Mouse (Mus musculus) neural tube, embryonic 15.5 days (tissue): ENCODE results near the gene Upk1a. TPM values are rescaled to one million over a fixed set of nuclear protein-coding genes. Genes with fewer than 3 reads are reported as not detected.

Source experiments
- ATAC-seq: fragments of 200-750 bp; cut with Nextera tagmentation; 2 replicates; pipeline ENCODE4 v1.8.0; 2017; ENCODE audit warnings: mild to moderate bottlenecking, moderate TSS enrichment, moderate library complexity; ENCODE audit not compliant: low FRiP score
- H3K27ac ChIP-seq: fragments of 300-500 bp; sonication (generic); replicated peaks from 2 replicates; pipeline ENCODE4 v1.5.1; 2015; ENCODE audit warnings: mild to moderate bottlenecking, inconsistent platforms
- H3K27me3 ChIP-seq: fragments of 300-500 bp; sonication (generic); replicated peaks from 2 replicates; pipeline ENCODE4 v1.6.1; 2015; ENCODE audit warnings: inconsistent platforms
- H3K36me3 ChIP-seq: fragments of 300-500 bp; sonication (generic); 2 replicates; pipeline ENCODE4 v1.6.1; 2015; ENCODE audit warnings: inconsistent platforms
- H3K4me1 ChIP-seq: fragments of 300-500 bp; sonication (generic); 2 replicates; pipeline ENCODE4 v1.6.1; 2015; ENCODE audit warnings: inconsistent platforms
- H3K4me2 ChIP-seq: fragments of 300-500 bp; sonication (generic); 2 replicates; pipeline ENCODE4 v1.6.1; 2015; ENCODE audit warnings: inconsistent platforms, mild to moderate bottlenecking, moderate library complexity
- H3K4me3 ChIP-seq: fragments of 300-500 bp; sonication (generic); replicated peaks from 2 replicates; pipeline ENCODE4 v1.5.1; 2015; ENCODE audit warnings: mild to moderate bottlenecking, inconsistent platforms
- H3K9ac ChIP-seq: fragments of 300-500 bp; sonication (generic); replicated peaks from 2 replicates; pipeline ENCODE4 v1.6.1; 2015; ENCODE audit warnings: mild to moderate bottlenecking, inconsistent platforms
- H3K9me3 ChIP-seq: fragments of 300-500 bp; sonication (generic); replicated peaks from 2 replicates; pipeline ENCODE4 v1.6.1; 2016; ENCODE audit warnings: inconsistent platforms
- WGBS: fragments of 180-500 bp; shearing (Covaris S2); methylation state at CpG from one replicate; pipeline ENCODE4 v1.1.7; 2015; ENCODE audit warnings: mixed read lengths; 5-methylcytosine and 5-hydroxymethylcytosine counted together
- microRNA-seq: library from miRNA; unstranded; fragments of <30 nt; microRNA quantifications from one replicate; pipeline ENCODE4, GENCODE M21; 2017
- polyA plus RNA-seq: library from polyadenylated mRNA; unstranded; fragments of >200 nt; fragmentation: Nextera tagmentation; extraction: Ambion mirVana; gene quantifications from 2 replicates; pipeline ENCODE4 v1.2.1, GENCODE M21; 2015

Upk1a gene
- polyA plus RNA-seq, 1 experiment from 2014 or later = 0.87 TPM

GRCm38 (mm10) chr7:30553810-30554584, 58.6 kb downstream of the Upk1a start:
- Histone ChIP-seq H3K4me3 (no peak overlapping the region), H3K27me3 (peaks cover 5% of the 10 kb centered on the region; the same call in 1 of the 2 replicates), H3K4me2 (peak overlapping the region; percentile 79), H3K36me3 (peaks cover 35% of the 10 kb centered on the region), H3K9me3 (no peaks in the 10 kb centered on the region), H3K27ac (no peak overlapping the region), H3K9ac (peak overlapping the region; percentile 46; the same call in 1 of the 2 replicates), H3K4me1 (peaks cover 33% of the 10 kb centered on the region)
- no peak for ATAC-seq
- 85% methylated on average over 22 of the region's 22 CpGs for WGBS

Small RNAs within 50 kb of the gene (microRNA-seq; reads per million reads assigned to microRNA genes)
- gene Mir3569 = not detected

Other genes starting within 250 kb of the Upk1a start
- gene Tyrobp, start 199.1 kb downstream of the Upk1a start, polyA plus RNA-seq = 38.6 and 50.0 TPM in 2 replicates
- 0.95 and 4.5 TPM in 2 replicates for gene Hcst, start 193.0 kb downstream of the Upk1a start, polyA plus RNA-seq
- gene Nfkbid, start 191.1 kb downstream of the Upk1a start, polyA plus RNA-seq = 2.7 and 3.2 TPM in 2 replicates
- gene Aplp1, start 167.3 kb downstream of the Upk1a start, polyA plus RNA-seq = 577 and 709 TPM in 2 replicates
- gene Kirrel2, start 155.2 kb downstream of the Upk1a start, polyA plus RNA-seq = 0.15 and 0.36 TPM in 2 replicates
- 0.14 and 0.23 TPM in 2 replicates for gene Nphs1, start 154.5 kb downstream of the Upk1a start, polyA plus RNA-seq
- gene Prodh2, start 119.2 kb downstream of the Upk1a start, polyA plus RNA-seq = 0.42 TPM in 1 of 2 replicates, not detected in the other
- 78.7 and 91.1 TPM in 2 replicates for gene Arhgap33, start 77.8 kb downstream of the Upk1a start, polyA plus RNA-seq
- 8.6 and 11.7 TPM in 2 replicates for gene Hspb6, start 60.7 kb downstream of the Upk1a start, polyA plus RNA-seq
- gene Proser3, start 60.5 kb downstream of the Upk1a start, polyA plus RNA-seq = 7.9 and 8.6 TPM in 2 replicates
- 55.6 and 61.8 TPM in 2 replicates for gene Lin37, start 53.0 kb downstream of the Upk1a start, polyA plus RNA-seq
- gene U2af1l4, start 49.5 kb downstream of the Upk1a start, polyA plus RNA-seq = 84.2 and 95.2 TPM in 2 replicates
- 14.6 and 14.8 TPM in 2 replicates for gene Gm49396, start 49.5 kb downstream of the Upk1a start, polyA plus RNA-seq
- gene Psenen, start 49.2 kb downstream of the Upk1a start, polyA plus RNA-seq = 136 and 139 TPM in 2 replicates
- 4.1 and 4.7 TPM in 2 replicates for gene Igflr1, start 47.4 kb downstream of the Upk1a start, polyA plus RNA-seq
- 8.5 and 8.8 TPM in 2 replicates for gene Kmt2b, start 24.1 kb downstream of the Upk1a start, polyA plus RNA-seq
- gene Zbtb32, start 13.9 kb downstream of the Upk1a start, polyA plus RNA-seq = 0.37 and 0.44 TPM in 2 replicates
- 1,176 and 1,358 TPM in 2 replicates for gene Cox6b1, start 13.3 kb upstream of the Upk1a start, polyA plus RNA-seq
- not detected in 2 replicates for gene Etv2, start 23.0 kb upstream of the Upk1a start, polyA plus RNA-seq
- gene Rbm42, start 37.5 kb upstream of the Upk1a start, polyA plus RNA-seq = 125 and 129 TPM in 2 replicates
- gene Haus5, start 52.1 kb upstream of the Upk1a start, polyA plus RNA-seq = 22.5 and 29.3 TPM in 2 replicates
- gene Pmis2, start 58.8 kb upstream of the Upk1a start, polyA plus RNA-seq = not detected in 2 replicates
- 0.34 TPM in 1 of 2 replicates, not detected in the other for gene 2200002J24Rik, start 86.1 kb upstream of the Upk1a start, polyA plus RNA-seq
- 2.8 and 3.2 TPM in 2 replicates for gene Atp4a, start 99.4 kb upstream of the Upk1a start, polyA plus RNA-seq
- gene Tmem147, start 116.7 kb upstream of the Upk1a start, polyA plus RNA-seq = 284 and 304 TPM in 2 replicates
- 0.73 and 1.0 TPM in 2 replicates for gene Gapdhs, start 130.8 kb upstream of the Upk1a start, polyA plus RNA-seq
- 1.6 and 2.0 TPM in 2 replicates for gene Sbsn, start 138.6 kb upstream of the Upk1a start, polyA plus RNA-seq
- 3.7 and 6.2 TPM in 2 replicates for gene Dmkn, start 150.9 kb upstream of the Upk1a start, polyA plus RNA-seq
- 2.4 and 10.4 TPM in 2 replicates for gene Krtdap, start 175.0 kb upstream of the Upk1a start, polyA plus RNA-seq
- 0.15 and 1.1 TPM in 2 replicates for gene Ffar2, start 210.9 kb upstream of the Upk1a start, polyA plus RNA-seq
- 0.14 TPM in 1 of 2 replicates, not detected in the other for gene Ffar3, start 243.3 kb upstream of the Upk1a start, polyA plus RNA-seq
- gene Ffar1, start 248.7 kb upstream of the Upk1a start, polyA plus RNA-seq = not detected in 2 replicates